Mouse (Mus musculus) lung, postnatal 10 days (tissue): Measurements from ENCODE around the gene Cenpm.

Source experiments
- DNase-seq: peaks from one replicate; pipeline ENCODE4 v3.0.0; 2021

The Cenpm gene

GRCm38 (mm10) chr15:82243311-82243710, 1.2 kb downstream of the Cenpm start:
- DNase-seq: no peak

- peak; percentile 82 for DNase-seq
These were observed 8.0 kb downstream of the Cenpm start for GRCm38 (mm10) chr15:82236565-82236964.

GRCm38 (mm10) chr15:82235661-82236060, 8.9 kb downstream of the Cenpm start:
- no peak for DNase-seq

- no peak for DNase-seq
These were observed 11.9 kb downstream of the Cenpm start for GRCm38 (mm10) chr15:82232651-82233050.

- no peak for DNase-seq
These were observed 12.8 kb downstream of the Cenpm start for GRCm38 (mm10) chr15:82231591-82232378.

- DNase-seq: no peak
These were observed 13.4 kb downstream of the Cenpm start for GRCm38 (mm10) chr15:82231100-82231499.

GRCm38 (mm10) chr15:82230098-82230611, 14.4 kb downstream of the Cenpm start:
- DNase-seq: no peak

- DNase-seq: no peak
These were observed 15.0 kb downstream of the Cenpm start for GRCm38 (mm10) chr15:82229542-82230045.

GRCm38 (mm10) chr15:82225769-82226168, 18.8 kb downstream of the Cenpm start:
- no peak for DNase-seq

- DNase-seq: no peak
These were observed 19.8 kb downstream of the Cenpm start for GRCm38 (mm10) chr15:82224602-82225215.

GRCm38 (mm10) chr15:82223657-82224601, 20.6 kb downstream of the Cenpm start, which contains the start of gene Tnfrsf13c:
Tnfrsf13c (minus strand) TSS chr15:82224369.
- peak; percentile 64 for DNase-seq

- DNase-seq: no peak
These were observed 21.3 kb downstream of the Cenpm start for GRCm38 (mm10) chr15:82223251-82223650.

- DNase-seq: no peak
These were observed 23.3 kb downstream of the Cenpm start for GRCm38 (mm10) chr15:82221104-82221860.

GRCm38 (mm10) chr15:82220003-82220675, 24.4 kb downstream of the Cenpm start:
- no peak for DNase-seq

- peak; percentile 28 for DNase-seq
These were observed 25.5 kb downstream of the Cenpm start for GRCm38 (mm10) chr15:82218778-82219666.

GRCm38 (mm10) chr15:82217980-82218379, 26.6 kb downstream of the Cenpm start:
- DNase-seq: no peak

- no peak for DNase-seq
These were observed 27.5 kb downstream of the Cenpm start for GRCm38 (mm10) chr15:82217039-82217438.

GRCm38 (mm10) chr15:82216142-82216827, 28.3 kb downstream of the Cenpm start:
- no peak for DNase-seq

- no peak for DNase-seq
These were observed 29.1 kb downstream of the Cenpm start for GRCm38 (mm10) chr15:82215332-82216046.
